Mouse (Mus musculus) skeletal muscle tissue, adult 2 months (tissue): Measurements from ENCODE around the gene Olfr1141.

Source experiments
- DNase-seq: peaks from one replicate; pipeline ENCODE4 v3.0.0-alpha.2; 2012; ENCODE audit warnings: low read depth, low spot score

The Olfr1141 gene

DNA sequence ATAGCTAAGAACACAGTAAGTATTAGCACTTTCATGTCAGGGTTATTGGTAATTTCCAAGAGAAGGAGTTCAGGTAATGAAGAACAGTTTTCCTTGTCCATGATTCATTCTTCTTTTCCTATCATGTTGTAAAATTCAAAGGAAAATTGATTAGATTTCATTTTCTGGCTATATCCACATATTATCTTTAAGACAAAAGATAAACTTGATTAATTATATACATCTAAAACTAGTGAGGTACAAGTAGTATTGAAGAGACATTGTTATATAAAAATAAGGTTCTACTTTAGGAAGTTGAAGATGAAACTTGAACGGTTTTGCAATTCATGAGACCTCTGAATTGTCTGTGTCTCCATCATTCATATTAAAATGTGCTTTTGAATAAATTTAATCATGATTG, at the start of gene Olfr1141:
Olfr1141 (minus strand) TSS at position 101 of the 400 bp plus-strand sequence.
- DNase-seq = no peak

DNA sequence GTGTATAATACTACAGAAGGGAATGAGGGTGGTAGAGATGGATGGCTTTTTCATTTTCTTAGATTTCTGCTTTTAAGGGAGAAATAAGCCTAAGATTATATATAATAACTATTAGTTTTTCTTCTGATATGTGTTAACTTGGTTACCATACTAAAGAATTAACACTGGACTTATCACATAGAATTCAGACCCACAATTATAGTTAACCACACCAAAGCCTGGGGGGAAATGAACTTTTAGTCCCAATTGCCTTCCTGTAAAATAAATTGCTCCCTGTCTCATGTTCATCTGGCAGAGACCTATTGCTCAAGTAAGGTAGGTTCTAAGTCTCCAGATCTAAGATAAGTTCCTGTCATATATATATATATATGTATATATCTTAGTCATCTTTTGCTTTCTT, 46.5 kb upstream of the Olfr1141 start, which contains the start of gene Olfr1143:
Olfr1143 (plus strand) TSS at position 301 of the 400 bp plus-strand sequence.
- DNase-seq = no peak

DNA sequence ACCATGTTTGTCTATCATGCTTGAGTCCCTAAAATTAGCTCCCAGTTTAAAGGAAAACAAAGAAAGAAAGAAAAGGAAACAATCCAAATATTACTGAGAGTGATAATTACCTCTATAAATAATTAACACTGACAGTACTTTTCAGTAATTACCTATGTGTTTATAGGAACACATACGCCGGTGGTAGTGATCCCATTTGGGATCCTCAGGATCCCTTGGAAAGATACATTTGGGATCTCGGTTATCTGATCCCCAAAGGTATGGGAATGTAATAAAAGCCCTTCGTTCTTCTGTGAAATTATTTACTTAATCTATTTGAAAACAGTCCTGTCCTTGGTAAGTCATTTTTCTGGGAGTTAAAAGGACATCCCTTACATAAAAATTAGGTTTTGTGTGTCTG, 25.4 kb upstream of the Olfr1141 start, which contains the start of gene Olfr152:
Olfr152 (plus strand) TSS at position 301 of the 400 bp plus-strand sequence.
- no peak for DNase-seq

GRCm38 (mm10) chr2:87776143-87776542, 22.4 kb upstream of the Olfr1141 start:
- no peak for DNase-seq

DNA sequence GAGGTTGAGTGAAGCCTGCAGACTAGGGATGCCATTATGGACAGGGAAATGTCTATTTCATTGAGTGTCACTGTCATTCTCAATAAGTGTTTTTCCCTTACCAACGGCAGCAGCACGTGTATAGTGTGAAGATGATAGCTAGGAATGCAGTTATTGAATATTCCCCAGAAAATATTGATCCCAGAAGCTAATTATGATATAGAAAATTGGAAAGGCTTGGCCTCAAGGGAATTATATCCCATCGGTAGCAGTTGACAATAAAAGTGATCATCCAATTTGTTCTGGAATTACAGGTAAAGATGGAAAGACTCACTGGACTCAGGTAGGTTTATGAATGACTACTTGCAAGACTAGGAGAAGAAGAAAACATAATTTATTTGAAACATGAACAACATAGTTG, 10.3 kb downstream of the Olfr1141 start, which contains the start of gene Olfr1140:
Olfr1140 (plus strand) TSS at position 301 of the 400 bp plus-strand sequence.
- no peak for DNase-seq

DNA sequence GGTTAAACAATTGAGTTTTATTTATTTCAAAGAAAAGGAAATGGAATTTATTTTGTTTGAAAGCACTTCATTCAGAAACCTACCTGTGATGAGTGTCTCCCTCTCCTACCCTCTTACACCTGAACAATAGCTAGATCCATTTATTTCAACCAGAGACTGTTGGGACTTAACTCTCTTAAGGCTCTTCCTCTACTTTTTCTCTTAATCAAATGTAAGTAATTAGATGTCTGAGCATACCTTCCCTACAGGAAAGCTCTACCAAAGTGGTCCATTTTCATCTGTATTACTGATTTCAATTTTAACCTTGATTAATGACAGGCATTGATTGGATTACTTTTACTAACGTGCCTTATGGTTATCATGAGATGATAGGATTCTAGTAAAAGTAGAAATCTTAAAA, 13.9 kb downstream of the Olfr1141 start, which contains the start of gene Olfr1138:
Olfr1138 (minus strand) TSS at position 101 of the 400 bp plus-strand sequence.
- no peak for DNase-seq

GRCm38 (mm10) chr2:87713079-87713478, 40.7 kb downstream of the Olfr1141 start, which contains the start of gene Olfr1137:
Olfr1137 (minus strand) TSS chr2:87713179.
- DNase-seq = no peak
